Mouse (Mus musculus): ENCODE measurements around the gene Zbtb42.

DNA sequence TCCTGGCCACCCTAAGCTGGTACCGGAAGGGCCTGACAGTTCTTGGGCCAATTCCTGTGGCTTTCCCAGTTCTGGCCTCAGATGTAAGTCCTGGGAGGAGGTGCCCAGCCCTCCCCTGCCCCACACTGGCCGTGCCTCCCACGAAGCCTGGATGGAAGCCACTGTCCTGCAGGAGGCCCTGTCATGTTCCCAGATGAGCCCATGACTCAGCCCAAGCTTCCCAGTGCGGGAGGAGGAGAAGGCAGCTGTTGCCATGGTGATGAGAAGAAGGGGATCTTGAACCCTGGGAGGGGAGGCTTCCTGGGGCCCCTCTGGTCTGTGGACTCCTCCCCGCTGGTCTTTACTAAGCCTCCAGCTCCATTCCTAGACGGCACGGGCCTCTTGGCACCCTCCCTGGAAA lies 4.7 kb downstream of the Zbtb42 start:
- no peak for TF ChIP-seq NRF1 (IDR thresholded peaks at IDR 0.05; ENCODE audit: insufficient read depth, low read depth, low read length, poor library complexity, severe bottlenecking)
- TF ChIP-seq POLR2A (IDR thresholded peaks at IDR 0.05; ENCODE audit: control insufficient read depth in 1 of 2, insufficient read depth in 1 of 2, low read depth in 1 of 2, low read length in 2 of 2, poor library complexity in 1 of 2) = no peak
